Mouse (Mus musculus): Measurements from ENCODE around the gene Maml3. TPM values are rescaled to one million over a fixed set of nuclear protein-coding genes. Genes with fewer than 3 reads are reported as not detected.

Maml3 gene
- polyA plus RNA-seq, 1 experiment from 2014 or later, result 8.4 TPM

DNA sequence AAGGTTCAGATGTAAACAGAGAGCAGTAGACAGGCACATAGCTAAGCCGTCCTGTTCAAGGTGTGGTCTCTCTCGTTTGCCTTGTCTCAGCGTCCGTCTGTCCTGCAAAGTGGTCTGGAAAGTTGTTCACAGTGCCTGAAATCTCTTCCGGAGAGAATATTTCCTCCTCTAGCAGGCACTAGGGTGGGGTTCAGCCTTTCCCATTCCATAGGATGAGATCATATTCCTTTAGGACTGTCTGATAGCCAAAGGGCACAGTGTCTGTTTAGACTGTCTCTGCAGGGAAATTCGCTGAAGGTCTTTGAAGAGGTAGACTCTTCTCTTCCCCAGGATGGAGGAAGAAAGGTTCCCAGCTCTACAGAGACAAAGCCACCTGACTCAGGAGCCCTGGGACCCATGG lies 255.4 kb downstream of the Maml3 start:
- H3K9me3 ChIP-seq, result no peaks in the 10 kb centered on the region
- 30% methylated on average over 6 of the region's 6 CpGs for WGBS
- H3K4me3 ChIP-seq, result no peak overlapping the region
- H3K4me1 ChIP-seq, result peaks cover 12% of the 10 kb centered on the region
- H3K27me3 ChIP-seq, result no peaks in the 10 kb centered on the region
- H3K36me3 ChIP-seq, result no peaks in the 10 kb centered on the region
- no peak for ATAC-seq (ENCODE audit: borderline replicate concordance, extremely low read depth, low FRiP score, low TSS enrichment)
- H3K9ac ChIP-seq, result no peak overlapping the region
- H3K4me2 ChIP-seq, result no peak overlapping the region
- H3K27ac ChIP-seq, result peak overlapping the region; percentile 24; the same call in 1 of the 2 replicates

- Histone ChIP-seq H3K9me3 (no peaks in the 10 kb centered on the region), H3K36me3 (no peaks in the 10 kb centered on the region), H3K4me1 (peaks cover 16% of the 10 kb centered on the region), H3K4me3 (no peak overlapping the region), H3K27me3 (no peaks in the 10 kb centered on the region), H3K27ac (no peak overlapping the region), H3K4me2 (no peak overlapping the region), H3K9ac (no peak overlapping the region)
- ATAC-seq (ENCODE audit: borderline replicate concordance, extremely low read depth, low FRiP score, low TSS enrichment), result no peak
- 86% methylated on average over 4 of the region's 4 CpGs for WGBS
These were observed 257.6 kb downstream of the Maml3 start for GRCm38 (mm10) chr3:51847262-51847661.

DNA sequence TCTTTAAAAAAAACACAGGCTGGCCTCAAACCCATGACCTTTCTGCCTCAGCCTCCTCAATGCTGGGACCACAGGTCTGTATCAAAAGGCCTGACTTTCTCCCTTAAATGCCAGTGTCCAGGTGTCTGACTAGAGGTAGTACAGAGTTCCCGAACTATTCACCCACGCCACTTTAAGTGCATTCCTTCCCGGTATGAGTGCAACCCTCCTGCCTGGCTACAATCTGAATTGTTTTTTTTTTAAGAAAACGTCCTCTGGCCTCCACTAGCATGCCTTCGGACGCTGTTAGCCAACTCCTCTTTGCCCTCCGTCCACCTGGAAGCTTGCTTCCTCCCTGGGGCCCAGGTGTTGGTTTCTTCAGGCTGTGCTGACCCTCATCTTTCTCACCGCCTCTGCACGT lies 260.6 kb downstream of the Maml3 start:
- Histone ChIP-seq H3K27ac (no peak overlapping the region), H3K4me2 (no peak overlapping the region), H3K27me3 (no peaks in the 10 kb centered on the region), H3K9me3 (no peaks in the 10 kb centered on the region), H3K4me3 (no peak overlapping the region), H3K4me1 (peaks cover 22% of the 10 kb centered on the region), H3K36me3 (no peaks in the 10 kb centered on the region), H3K9ac (no peak overlapping the region)
- 62% methylated on average over 9 of the region's 9 CpGs for WGBS
- no peak for ATAC-seq (ENCODE audit: borderline replicate concordance, extremely low read depth, low FRiP score, low TSS enrichment)

- Histone ChIP-seq H3K9me3 (no peaks in the 10 kb centered on the region), H3K4me1 (peaks cover 22% of the 10 kb centered on the region), H3K4me2 (no peak overlapping the region), H3K9ac (no peak overlapping the region), H3K4me3 (no peak overlapping the region), H3K27ac (no peak overlapping the region), H3K36me3 (no peaks in the 10 kb centered on the region), H3K27me3 (no peaks in the 10 kb centered on the region)
- 65% methylated on average over 12 of the region's 12 CpGs for WGBS
- ATAC-seq (ENCODE audit: borderline replicate concordance, extremely low read depth, low FRiP score, low TSS enrichment), result no peak
These were observed 262.7 kb downstream of the Maml3 start for GRCm38 (mm10) chr3:51842140-51842539.

- ATAC-seq (ENCODE audit: borderline replicate concordance, extremely low read depth, low FRiP score, low TSS enrichment), result no peak
- no peaks in the 10 kb centered on the region for H3K27me3 ChIP-seq
These were observed 263.3 kb downstream of the Maml3 start for GRCm38 (mm10) chr3:51841598-51841997.

GRCm38 (mm10) chr3:51841177-51841576 lies 263.7 kb downstream of the Maml3 start:
- Histone ChIP-seq H3K27me3 (no peaks in the 10 kb centered on the region), H3K9me3 (no peaks in the 10 kb centered on the region), H3K36me3 (no peaks in the 10 kb centered on the region), H3K4me2 (no peak overlapping the region), H3K9ac (no peak overlapping the region), H3K27ac (no peak overlapping the region), H3K4me1 (peaks cover 18% of the 10 kb centered on the region), H3K4me3 (no peak overlapping the region)
- 79% methylated on average over 6 of the region's 6 CpGs for WGBS
- ATAC-seq (ENCODE audit: borderline replicate concordance, extremely low read depth, low FRiP score, low TSS enrichment), result no peak

More at GRCm38 (mm10) chr3:51841598-51841997, 263.3 kb downstream of the Maml3 start:
- Histone ChIP-seq H3K27ac (no peak overlapping the region), H3K36me3 (no peaks in the 10 kb centered on the region), H3K4me2 (no peak overlapping the region), H3K4me1 (peaks cover 19% of the 10 kb centered on the region), H3K4me3 (no peak overlapping the region), H3K9ac (no peak overlapping the region), H3K9me3 (no peaks in the 10 kb centered on the region)
- WGBS, result 62% methylated on average over 12 of the region's 12 CpGs

DNA sequence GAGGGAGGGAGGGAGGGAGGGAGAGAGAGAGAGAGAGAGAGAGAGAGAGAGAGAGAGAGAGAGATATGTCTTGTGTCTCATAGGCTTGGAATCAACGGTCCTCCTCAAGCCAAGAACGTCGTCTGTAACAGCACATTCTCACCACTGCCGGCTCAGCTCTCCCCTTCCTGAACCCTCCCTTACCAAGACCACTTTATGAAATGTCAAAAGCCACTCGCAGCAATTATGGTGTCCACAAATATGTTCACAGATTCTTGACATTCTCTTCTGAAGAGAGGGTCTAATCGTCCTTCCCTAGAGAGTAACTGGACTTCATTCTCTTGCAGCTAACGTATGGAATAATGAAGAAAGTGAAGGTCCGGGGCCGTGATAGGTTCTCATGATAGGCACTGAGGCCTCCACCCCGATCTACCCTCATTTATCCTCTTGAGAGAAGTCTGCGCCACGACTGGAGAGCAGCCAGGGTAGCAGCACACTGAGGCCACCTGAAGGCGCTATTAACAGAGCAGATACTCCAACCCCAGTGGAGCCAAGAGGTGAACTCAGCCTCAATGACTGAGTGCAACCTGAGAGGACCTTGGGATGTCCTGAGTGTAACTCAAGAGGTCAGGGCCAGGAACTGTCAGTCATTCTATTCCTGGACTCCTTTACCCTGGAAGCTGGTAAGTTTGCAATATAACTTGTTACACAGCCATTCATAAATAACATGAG lies 264.6 kb downstream of the Maml3 start:
- no peak overlapping the region for H3K9ac ChIP-seq
- no peaks in the 10 kb centered on the region for H3K9me3 ChIP-seq
- ATAC-seq (ENCODE audit: borderline replicate concordance, extremely low read depth, low FRiP score, low TSS enrichment), result no peak
- H3K4me1 ChIP-seq, result peaks cover 18% of the 10 kb centered on the region
- WGBS, result 68% methylated on average over 13 of the region's 13 CpGs
- no peak overlapping the region for H3K4me2 ChIP-seq
- H3K27me3 ChIP-seq, result no peaks in the 10 kb centered on the region
- no peaks in the 10 kb centered on the region for H3K36me3 ChIP-seq
- no peak overlapping the region for H3K4me3 ChIP-seq
- no peak overlapping the region for H3K27ac ChIP-seq

GRCm38 (mm10) chr3:51839353-51839715 lies 265.5 kb downstream of the Maml3 start:
- no peak overlapping the region for H3K4me2 ChIP-seq
- no peak overlapping the region for H3K9ac ChIP-seq
- no peak for ATAC-seq (ENCODE audit: borderline replicate concordance, extremely low read depth, low FRiP score, low TSS enrichment)
- no peaks in the 10 kb centered on the region for H3K9me3 ChIP-seq
- no peaks in the 10 kb centered on the region for H3K27me3 ChIP-seq
- H3K4me3 ChIP-seq, result no peak overlapping the region
- WGBS, result 58% methylated on average over 5 of the region's 5 CpGs
- H3K27ac ChIP-seq, result no peak overlapping the region
- H3K4me1 ChIP-seq, result peaks cover 18% of the 10 kb centered on the region
- no peaks in the 10 kb centered on the region for H3K36me3 ChIP-seq

DNA sequence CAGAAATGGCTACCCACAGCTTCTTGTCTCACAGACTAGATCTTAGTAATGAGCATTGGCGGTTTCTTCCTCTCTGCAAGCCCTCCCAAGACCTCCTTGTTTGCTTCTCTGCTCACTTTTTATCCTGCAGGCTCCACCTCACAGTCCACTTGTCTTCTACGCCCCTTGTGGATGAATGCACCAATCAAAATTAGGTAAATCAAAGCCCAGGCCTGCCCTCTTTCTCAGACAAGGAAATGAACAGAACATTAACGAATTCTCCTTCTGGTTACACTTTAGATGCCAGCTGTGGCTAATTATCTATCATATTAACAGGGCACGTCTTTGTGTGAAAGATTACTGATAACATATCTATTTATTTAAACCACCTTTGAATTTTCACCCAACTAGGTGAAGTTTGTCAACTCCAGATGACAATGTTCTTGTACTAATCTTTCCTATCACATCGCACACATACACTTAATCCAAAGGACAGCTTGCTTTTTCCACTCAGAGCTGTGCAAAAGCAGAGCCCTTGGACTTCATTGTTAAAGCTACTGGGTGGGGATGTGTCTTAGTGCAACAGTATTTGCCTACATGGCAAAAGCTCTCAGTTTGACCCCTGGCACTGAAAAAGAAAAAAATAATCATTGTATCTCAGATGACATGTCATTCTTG lies 266.1 kb downstream of the Maml3 start:
- H3K27me3 ChIP-seq, result no peaks in the 10 kb centered on the region
- H3K9ac ChIP-seq, result no peak overlapping the region
- no peak overlapping the region for H3K4me3 ChIP-seq
- no peak overlapping the region for H3K27ac ChIP-seq
- no peaks in the 10 kb centered on the region for H3K36me3 ChIP-seq
- H3K4me2 ChIP-seq, result no peak overlapping the region
- peaks cover 18% of the 10 kb centered on the region for H3K4me1 ChIP-seq
- WGBS, result 56% methylated on average over 5 of the region's 5 CpGs
- H3K9me3 ChIP-seq, result no peaks in the 10 kb centered on the region
- ATAC-seq (ENCODE audit: borderline replicate concordance, extremely low read depth, low FRiP score, low TSS enrichment), result no peak

GRCm38 (mm10) chr3:51832985-51833384 lies 271.9 kb downstream of the Maml3 start:
- no peak overlapping the region for H3K9ac ChIP-seq
- H3K4me2 ChIP-seq, result no peak overlapping the region
- 0 out of 2 replicates have a peak, but pooled peaks have one; percentile 23 for ATAC-seq (ENCODE audit: borderline replicate concordance, extremely low read depth, low FRiP score, low TSS enrichment)
- no peaks in the 10 kb centered on the region for H3K27me3 ChIP-seq
- H3K9me3 ChIP-seq, result no peaks in the 10 kb centered on the region
- no peak overlapping the region for H3K4me3 ChIP-seq
- H3K36me3 ChIP-seq, result no peaks in the 10 kb centered on the region
- no peak overlapping the region for H3K27ac ChIP-seq
- 40% methylated on average over 15 of the region's 15 CpGs for WGBS
- H3K4me1 ChIP-seq, result peaks cover 7% of the 10 kb centered on the region; the same call in 1 of the 2 replicates

DNA sequence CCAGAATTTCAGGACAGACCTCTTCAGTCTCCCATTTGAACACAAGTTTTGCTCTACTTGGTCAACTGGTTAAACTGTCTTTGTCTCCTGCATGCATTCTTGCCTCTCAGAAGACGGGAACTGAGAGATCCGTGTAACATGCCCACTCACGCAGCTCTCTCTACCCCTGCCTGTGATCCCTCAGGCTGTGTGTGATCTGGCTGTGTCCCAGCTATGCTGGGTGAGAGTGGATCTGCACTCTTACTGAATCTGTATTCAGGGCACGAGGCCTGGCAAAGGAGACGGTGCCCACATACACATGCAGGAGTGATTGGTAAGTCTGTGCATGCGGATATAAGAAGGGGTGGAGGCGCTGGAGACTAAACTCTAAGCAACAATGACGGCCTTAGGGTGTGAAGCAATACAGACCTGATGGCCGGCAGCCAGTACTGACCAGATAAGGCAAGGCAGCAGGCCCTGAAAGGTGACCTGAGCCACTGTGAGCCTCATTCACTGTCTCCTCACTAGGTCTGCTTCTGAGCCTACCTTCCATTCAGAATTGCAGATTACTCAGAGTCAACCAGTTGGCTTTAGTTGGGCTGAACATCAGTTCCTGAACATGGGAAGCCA lies 274.0 kb downstream of the Maml3 start:
- WGBS, result 77% methylated on average over 9 of the region's 9 CpGs
- Histone ChIP-seq H3K9ac (no peak overlapping the region), H3K36me3 (no peaks in the 10 kb centered on the region), H3K9me3 (no peaks in the 10 kb centered on the region), H3K4me3 (no peak overlapping the region), H3K27me3 (no peaks in the 10 kb centered on the region), H3K4me1 (peaks cover 7% of the 10 kb centered on the region; the same call in 1 of the 2 replicates), H3K27ac (no peak overlapping the region), H3K4me2 (no peak overlapping the region)
- no peak for ATAC-seq (ENCODE audit: borderline replicate concordance, extremely low read depth, low FRiP score, low TSS enrichment)

DNA sequence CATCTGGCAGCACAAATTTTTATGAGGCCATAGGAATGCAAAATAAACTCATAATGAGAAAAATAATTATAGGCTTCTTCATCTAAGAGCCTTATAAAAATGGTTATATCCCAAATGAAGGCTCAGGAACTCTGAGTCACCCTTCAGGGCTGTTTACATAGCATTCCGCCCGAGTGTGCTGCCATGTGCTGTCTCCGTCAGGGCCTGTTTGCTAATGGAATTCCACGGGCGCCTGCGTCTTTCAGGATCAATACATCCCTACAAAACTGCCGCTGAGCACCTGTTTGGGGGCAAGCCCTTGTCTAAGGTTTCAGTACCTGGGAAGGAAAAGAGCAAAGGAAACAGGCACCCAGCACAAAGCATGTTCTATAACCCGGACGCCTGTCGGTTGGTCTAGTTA lies 279.3 kb downstream of the Maml3 start:
- Histone ChIP-seq H3K9ac (no peak overlapping the region), H3K27me3 (no peaks in the 10 kb centered on the region), H3K9me3 (no peaks in the 10 kb centered on the region), H3K4me3 (no peak overlapping the region), H3K4me1 (peaks cover 14% of the 10 kb centered on the region; the same call in 1 of the 2 replicates), H3K4me2 (no peak overlapping the region), H3K27ac (no peak overlapping the region), H3K36me3 (no peaks in the 10 kb centered on the region)
- 39% methylated on average over 10 of the region's 10 CpGs for WGBS
- ATAC-seq (ENCODE audit: borderline replicate concordance, extremely low read depth, low FRiP score, low TSS enrichment), result no peak

All from lung, embryonic 15.5 days (tissue).